Mouse (Mus musculus): ENCODE data around the gene Apln. TPM values are rescaled to one million over a fixed set of nuclear protein-coding genes. Genes with fewer than 3 reads are reported as not detected.

Apln gene
- polyA plus RNA-seq, 1 experiment from 2014 or later = 11.6 TPM

DNA sequence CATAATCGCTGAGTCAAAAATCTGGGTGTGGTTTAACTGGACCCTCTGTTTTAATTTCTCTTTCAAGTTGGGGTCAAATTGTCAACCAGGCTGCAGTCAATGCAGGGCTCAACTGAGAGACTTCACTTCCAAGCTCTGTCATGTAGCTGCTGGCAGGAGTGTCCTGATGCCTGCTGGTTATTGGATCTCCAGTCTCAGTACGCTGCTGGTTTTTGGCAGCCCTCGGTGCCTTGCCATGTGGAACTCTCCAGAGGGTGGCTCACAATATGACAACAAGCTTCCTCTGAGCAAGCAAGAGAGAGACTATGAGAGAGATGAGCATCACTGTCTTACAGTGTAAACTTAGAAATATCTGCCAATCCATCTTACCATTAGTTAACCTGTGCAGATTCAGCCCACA, 23.0 kb downstream of the Apln start:
- no peak overlapping the region for H3K4me2 ChIP-seq
- H3K9me3 ChIP-seq = no peaks in the 10 kb centered on the region
- no peak overlapping the region for H3K27ac ChIP-seq
- H3K9ac ChIP-seq = no peak overlapping the region
- no peaks in the 10 kb centered on the region for H3K27me3 ChIP-seq
- ATAC-seq (ENCODE audit: insufficient number of reproducible peaks, low FRiP score, low TSS enrichment, low read depth) = no peak
- H3K4me1 ChIP-seq = no peaks in the 10 kb centered on the region
- no peaks in the 10 kb centered on the region for H3K36me3 ChIP-seq
- no peak overlapping the region for H3K4me3 ChIP-seq
- WGBS = 86% methylated on average over 3 of the region's 3 CpGs

DNA sequence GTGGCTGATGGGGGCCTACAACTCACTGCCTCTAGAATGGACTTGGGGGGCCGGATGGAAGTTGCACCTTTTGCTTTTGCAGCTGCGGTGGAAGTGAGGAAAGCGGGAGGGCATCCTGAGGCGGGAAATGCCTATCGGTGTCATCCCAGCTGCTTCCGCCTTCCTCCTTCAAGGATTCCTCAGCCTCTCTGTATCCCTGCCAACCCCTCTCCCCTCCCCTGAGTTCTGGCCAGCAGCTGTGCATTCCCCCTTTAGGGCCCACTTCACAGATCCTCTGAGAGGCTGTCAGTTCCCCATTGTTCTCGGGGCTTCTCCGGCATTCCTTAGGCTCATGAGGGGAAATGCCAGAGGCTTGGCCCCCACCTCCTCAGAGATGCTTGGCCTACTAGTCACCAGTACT, 28.6 kb downstream of the Apln start:
- WGBS = 65% methylated on average over 8 of the region's 8 CpGs
- ATAC-seq (ENCODE audit: insufficient number of reproducible peaks, low FRiP score, low TSS enrichment, low read depth) = no peak

DNA sequence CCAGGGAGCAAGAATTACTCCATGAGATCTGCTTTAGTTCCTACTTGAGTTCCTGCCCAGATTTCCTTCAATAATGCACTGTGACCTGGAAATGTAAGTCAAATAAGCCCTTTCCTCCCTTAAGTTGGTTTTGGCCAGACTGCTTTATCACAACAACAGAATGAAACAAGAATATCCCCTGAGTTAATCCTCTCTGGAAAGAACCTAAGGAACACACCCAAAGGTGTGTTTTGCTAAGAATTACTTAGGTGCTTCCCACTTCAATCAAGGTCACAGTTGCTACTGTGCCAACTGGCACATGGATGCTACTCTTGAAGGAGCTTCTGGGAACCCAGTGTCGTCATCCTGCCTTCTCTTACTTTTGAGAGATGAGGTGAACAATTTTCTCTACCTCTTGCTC, 29.9 kb downstream of the Apln start:
- H3K9me3 ChIP-seq = no peaks in the 10 kb centered on the region
- no peaks in the 10 kb centered on the region for H3K36me3 ChIP-seq
- H3K4me3 ChIP-seq = no peak overlapping the region
- ATAC-seq (ENCODE audit: insufficient number of reproducible peaks, low FRiP score, low TSS enrichment, low read depth) = no peak
- H3K4me2 ChIP-seq = no peak overlapping the region
- no peak overlapping the region for H3K9ac ChIP-seq
- H3K27ac ChIP-seq = no peak overlapping the region
- no peaks in the 10 kb centered on the region for H3K27me3 ChIP-seq
- 77% methylated on average over 1 of the region's 1 CpGs for WGBS
- no peaks in the 10 kb centered on the region for H3K4me1 ChIP-seq

More for the DNA sequence above, 28.6 kb downstream of the Apln start:
- Histone ChIP-seq H3K4me2 (no peak overlapping the region), H3K4me3 (no peak overlapping the region), H3K4me1 (no peaks in the 10 kb centered on the region), H3K9me3 (no peaks in the 10 kb centered on the region), H3K27ac (no peak overlapping the region), H3K36me3 (no peaks in the 10 kb centered on the region), H3K27me3 (no peaks in the 10 kb centered on the region), H3K9ac (no peak overlapping the region)

DNA sequence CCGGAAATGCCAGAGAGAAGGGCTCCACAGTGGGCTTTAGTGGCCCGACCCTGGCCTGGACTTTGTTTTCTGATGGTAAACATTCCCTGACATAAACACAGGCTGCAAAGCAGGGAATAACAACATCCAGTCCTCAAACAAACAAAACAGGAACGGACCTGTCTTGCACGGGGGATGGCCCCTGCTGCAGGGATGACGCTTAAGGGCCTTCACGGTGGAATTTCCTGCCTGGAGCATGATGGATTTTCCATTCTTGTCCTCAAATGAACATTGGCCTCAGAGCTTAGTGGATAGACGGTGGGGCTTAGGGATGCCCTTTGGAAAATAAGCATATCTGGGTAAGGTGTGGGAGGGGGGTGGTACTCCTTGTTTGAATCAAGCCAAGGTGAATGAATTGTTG, 33.5 kb downstream of the Apln start:
- Histone ChIP-seq H3K9ac (no peak overlapping the region), H3K36me3 (no peaks in the 10 kb centered on the region), H3K9me3 (no peaks in the 10 kb centered on the region), H3K27ac (no peak overlapping the region), H3K4me3 (no peak overlapping the region), H3K4me1 (no peaks in the 10 kb centered on the region), H3K4me2 (no peak overlapping the region), H3K27me3 (no peaks in the 10 kb centered on the region)
- no peak for ATAC-seq (ENCODE audit: insufficient number of reproducible peaks, low FRiP score, low TSS enrichment, low read depth)
- 62% methylated on average over 7 of the region's 7 CpGs for WGBS

DNA sequence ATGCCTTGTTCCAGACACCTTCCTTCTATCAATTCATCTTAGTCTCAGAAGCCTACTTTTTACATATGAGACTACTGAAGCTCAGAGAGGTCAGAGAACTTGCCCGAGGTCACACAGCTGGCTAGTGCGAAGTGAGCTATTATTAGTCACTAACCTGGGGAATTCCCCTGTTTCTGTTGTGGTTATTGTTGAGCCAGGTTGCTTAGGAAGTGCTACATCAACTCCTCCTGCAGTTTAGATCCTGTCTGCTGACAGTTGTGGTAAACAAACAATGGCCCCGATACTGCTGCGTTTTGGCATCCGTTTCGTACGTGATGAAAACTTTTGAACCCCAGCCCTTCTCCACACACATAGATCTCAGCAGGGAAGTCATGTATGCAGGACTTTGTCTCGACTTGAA, 36.2 kb downstream of the Apln start:
- Histone ChIP-seq H3K4me2 (no peak overlapping the region), H3K4me3 (no peak overlapping the region), H3K27me3 (no peaks in the 10 kb centered on the region), H3K9ac (no peak overlapping the region), H3K9me3 (no peaks in the 10 kb centered on the region), H3K27ac (no peak overlapping the region), H3K36me3 (no peaks in the 10 kb centered on the region), H3K4me1 (no peaks in the 10 kb centered on the region)
- 85% methylated on average over 8 of the region's 8 CpGs for WGBS
- ATAC-seq (ENCODE audit: insufficient number of reproducible peaks, low FRiP score, low TSS enrichment, low read depth) = no peak

DNA sequence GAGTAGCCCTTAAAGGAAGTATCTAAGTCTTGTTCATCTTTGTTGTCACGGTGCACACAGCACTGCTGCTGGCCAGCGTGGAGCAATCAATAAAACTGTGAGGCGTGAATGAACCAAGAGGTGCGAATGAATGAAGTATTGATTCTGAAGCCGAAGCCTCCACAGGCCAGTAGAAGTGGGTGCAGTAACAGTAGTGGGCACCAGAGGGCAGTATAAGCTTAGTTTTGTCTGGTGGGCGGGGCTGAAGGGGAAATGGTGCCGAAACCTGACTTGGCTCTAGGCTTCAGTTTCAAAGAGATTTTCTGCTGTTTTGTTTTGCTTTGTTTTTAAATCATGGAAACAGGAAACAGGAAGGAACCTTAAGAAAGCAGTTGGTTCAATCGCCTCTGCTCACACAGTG, 42.0 kb downstream of the Apln start:
- H3K36me3 ChIP-seq = no peaks in the 10 kb centered on the region
- H3K4me2 ChIP-seq = no peak overlapping the region
- H3K27me3 ChIP-seq = no peaks in the 10 kb centered on the region
- no peak overlapping the region for H3K27ac ChIP-seq
- no peak overlapping the region for H3K9ac ChIP-seq
- ATAC-seq (ENCODE audit: insufficient number of reproducible peaks, low FRiP score, low TSS enrichment, low read depth) = no peak
- no peak overlapping the region for H3K4me3 ChIP-seq
- no peaks in the 10 kb centered on the region for H3K9me3 ChIP-seq
- no peaks in the 10 kb centered on the region for H3K4me1 ChIP-seq
- 21% methylated on average over 8 of the region's 8 CpGs for WGBS

DNA sequence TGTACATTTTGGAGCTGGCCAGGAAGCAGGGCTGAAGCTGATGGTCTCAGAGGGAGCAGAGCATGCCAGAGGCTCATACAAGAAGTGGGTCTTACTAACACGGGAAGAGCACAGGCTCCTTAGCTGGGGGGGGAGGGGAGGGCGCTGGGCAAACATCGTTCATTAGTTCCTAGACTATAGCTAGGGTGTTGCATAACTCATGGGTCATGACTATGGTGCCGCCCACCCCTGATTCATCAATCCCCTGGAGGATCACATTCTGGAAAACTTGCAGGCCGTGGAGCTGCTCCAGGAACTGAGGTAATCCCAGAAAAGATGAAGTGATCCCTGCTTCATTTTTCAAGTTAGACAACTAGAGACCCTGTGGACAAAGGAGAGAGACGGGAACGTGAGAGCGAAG, 46.6 kb downstream of the Apln start:
- H3K9ac ChIP-seq = no peak overlapping the region
- H3K27me3 ChIP-seq = no peaks in the 10 kb centered on the region
- H3K4me2 ChIP-seq = no peak overlapping the region
- no peaks in the 10 kb centered on the region for H3K9me3 ChIP-seq
- H3K4me1 ChIP-seq = no peaks in the 10 kb centered on the region
- no peak overlapping the region for H3K27ac ChIP-seq
- no peak overlapping the region for H3K4me3 ChIP-seq
- WGBS = 68% methylated on average over 8 of the region's 8 CpGs
- no peak for ATAC-seq (ENCODE audit: insufficient number of reproducible peaks, low FRiP score, low TSS enrichment, low read depth)
- no peaks in the 10 kb centered on the region for H3K36me3 ChIP-seq

DNA sequence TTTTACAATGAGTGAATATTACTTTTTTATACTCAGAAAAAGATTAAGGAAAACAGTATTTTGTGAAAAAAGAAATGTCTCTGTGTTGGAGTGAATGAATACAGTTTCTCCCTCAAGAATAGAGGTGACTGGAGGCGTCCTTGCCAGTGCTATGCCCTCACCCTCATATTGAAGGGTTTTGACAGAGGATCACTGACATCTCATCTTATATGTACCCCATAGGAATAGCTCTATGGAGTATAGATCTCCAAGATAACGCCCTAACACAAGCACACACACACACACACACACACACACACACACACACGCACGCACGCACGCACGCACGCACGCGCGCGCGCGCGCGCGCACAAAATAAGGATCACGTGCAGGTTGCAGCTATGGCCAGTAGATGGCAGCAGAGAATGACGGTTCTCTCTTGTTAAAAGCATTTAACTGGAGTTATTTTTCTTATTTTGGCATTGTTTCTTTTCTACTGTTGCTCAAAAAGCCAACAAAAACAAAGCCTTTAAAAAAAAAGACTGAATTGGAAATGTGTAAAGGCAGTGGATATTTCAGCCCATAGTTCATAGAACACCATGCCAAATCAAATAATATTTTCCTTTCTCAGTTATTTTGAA, 49.5 kb downstream of the Apln start:
- no peak for ATAC-seq (ENCODE audit: insufficient number of reproducible peaks, low FRiP score, low TSS enrichment, low read depth)
- Histone ChIP-seq H3K4me2 (peak overlapping the region; percentile 24; the same call in 1 of the 2 replicates), H3K27me3 (no peaks in the 10 kb centered on the region), H3K27ac (no peak overlapping the region), H3K9ac (no peak overlapping the region), H3K36me3 (no peaks in the 10 kb centered on the region), H3K4me1 (no peaks in the 10 kb centered on the region), H3K9me3 (no peaks in the 10 kb centered on the region), H3K4me3 (peak overlapping the region; percentile 20; the same call in 1 of the 2 replicates)
- WGBS = 20% methylated on average over 19 of the region's 19 CpGs

DNA sequence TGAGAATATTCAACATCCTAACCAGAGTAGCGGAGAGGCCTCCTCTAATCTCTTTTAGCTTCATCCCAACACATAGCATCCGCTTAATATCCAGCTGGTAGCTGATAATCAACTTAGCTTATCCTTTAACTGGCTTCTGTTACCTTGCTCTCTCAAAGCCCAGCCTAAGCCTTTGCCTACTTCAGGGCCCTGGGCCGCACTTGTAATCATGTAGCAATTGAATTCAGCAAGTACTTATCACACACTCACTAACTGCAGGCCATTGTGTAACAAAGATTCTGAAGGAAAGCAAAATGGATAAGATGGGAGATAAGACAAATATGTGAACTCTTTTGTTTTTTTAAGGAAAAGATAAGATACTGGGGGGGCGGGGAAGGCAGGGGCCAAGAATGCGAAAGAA, 57.6 kb downstream of the Apln start:
- H3K4me3 ChIP-seq = no peak overlapping the region
- H3K36me3 ChIP-seq = no peaks in the 10 kb centered on the region
- H3K4me1 ChIP-seq = no peaks in the 10 kb centered on the region
- no peak overlapping the region for H3K27ac ChIP-seq
- 86% methylated on average over 5 of the region's 5 CpGs for whole genome bisulfite sequencing
- no peak overlapping the region for H3K4me2 ChIP-seq
- no peak overlapping the region for H3K9ac ChIP-seq
- no peaks in the 10 kb centered on the region for H3K9me3 ChIP-seq
- H3K27me3 ChIP-seq = no peaks in the 10 kb centered on the region
- no peak for ATAC-seq (ENCODE audit: insufficient number of reproducible peaks, low FRiP score, low TSS enrichment, low read depth)

DNA sequence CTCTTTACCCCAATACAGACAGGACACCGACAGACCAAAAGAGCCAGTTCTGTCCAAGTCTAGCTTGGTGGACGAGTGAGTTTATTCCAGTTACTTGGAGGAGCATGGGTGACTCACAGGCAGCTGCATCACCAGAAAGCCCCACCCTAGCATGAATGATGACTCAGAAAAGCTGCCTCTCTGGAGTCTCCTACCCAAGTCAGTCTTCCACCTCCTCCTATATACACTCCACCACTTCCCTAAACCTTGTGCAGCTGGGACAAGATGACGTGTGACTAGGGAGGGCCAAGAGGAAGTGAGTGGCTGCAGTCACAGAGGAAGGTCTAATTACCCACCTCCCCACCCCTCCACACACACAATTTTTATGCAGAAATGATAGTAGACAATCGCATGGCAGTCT, 58.1 kb downstream of the Apln start:
- H3K4me2 ChIP-seq = no peak overlapping the region
- H3K4me1 ChIP-seq = no peaks in the 10 kb centered on the region
- ATAC-seq (ENCODE audit: insufficient number of reproducible peaks, low FRiP score, low TSS enrichment, low read depth) = no peak
- no peak overlapping the region for H3K9ac ChIP-seq
- WGBS = 71% methylated on average over 4 of the region's 4 CpGs
- no peaks in the 10 kb centered on the region for H3K27me3 ChIP-seq
- no peaks in the 10 kb centered on the region for H3K36me3 ChIP-seq
- H3K27ac ChIP-seq = no peak overlapping the region
- H3K9me3 ChIP-seq = no peaks in the 10 kb centered on the region
- no peak overlapping the region for H3K4me3 ChIP-seq

Other genes with a start within 250 kb of the Apln start
- 32.5 and 37.9 TPM in 2 replicates for gene Smarca1, start 141.9 kb downstream of the Apln start, polyA plus RNA-seq (2015; fragmentation: Nextera tagmentation; extraction: Ambion mirVana)
- gene Ocrl, start 122.5 kb downstream of the Apln start, polyA plus RNA-seq (2015; fragmentation: Nextera tagmentation; extraction: Ambion mirVana) = 18.4 and 20.0 TPM in 2 replicates
- gene Xpnpep2, start 73.9 kb upstream of the Apln start, polyA plus RNA-seq (2015; fragmentation: Nextera tagmentation; extraction: Ambion mirVana) = 5.7 and 5.8 TPM in 2 replicates
- gene Sash3, start 111.6 kb upstream of the Apln start, polyA plus RNA-seq (2015; fragmentation: Nextera tagmentation; extraction: Ambion mirVana) = 4.0 and 4.1 TPM in 2 replicates
- 6.3 and 7.0 TPM in 2 replicates for gene Zdhhc9, start 174.0 kb upstream of the Apln start, polyA plus RNA-seq (2015; fragmentation: Nextera tagmentation; extraction: Ambion mirVana)
- gene Utp14a, start 222.0 kb upstream of the Apln start, polyA plus RNA-seq (2015; fragmentation: Nextera tagmentation; extraction: Ambion mirVana) = 17.0 and 18.5 TPM in 2 replicates

Data from limb, embryonic 15.5 days (tissue).